Mouse (Mus musculus): ENCODE data around the gene Ppp2r5c.

Ppp2r5c gene

GRCm38 (mm10) chr12:110488031-110488430 lies 41.1 kb downstream of the Ppp2r5c start:
- DNase-seq (ENCODE audit: low read depth, low spot score), result no peak

GRCm38 (mm10) chr12:110489946-110490701 lies 43.2 kb downstream of the Ppp2r5c start:
- DNase-seq (ENCODE audit: low read depth, low spot score), result no peak

DNA sequence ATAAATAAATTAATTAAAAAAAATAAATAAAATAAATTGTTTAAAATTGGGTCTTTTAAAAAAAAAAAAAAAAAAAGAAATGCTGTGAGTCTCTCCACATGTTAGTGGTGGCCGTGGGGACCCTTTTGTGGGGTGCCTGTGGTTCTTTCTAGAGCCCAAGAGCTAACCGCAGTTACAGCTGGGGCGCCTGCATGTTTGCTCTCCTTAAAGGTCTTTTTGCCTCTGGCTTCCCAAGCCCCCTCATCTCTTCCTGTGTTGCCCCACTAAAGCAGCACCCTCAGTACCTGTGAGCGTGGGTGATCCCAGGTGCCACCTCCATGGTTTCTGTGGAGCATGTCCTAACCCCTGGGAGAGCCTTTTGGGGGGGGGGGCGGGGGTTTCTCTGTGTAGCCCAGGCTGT lies 45.5 kb downstream of the Ppp2r5c start:
- DNase-seq (ENCODE audit: low read depth, low spot score), result no peak

GRCm38 (mm10) chr12:110493597-110494369 lies 46.9 kb downstream of the Ppp2r5c start:
- DNase-seq (ENCODE audit: low read depth, low spot score), result no peak

- DNase-seq (ENCODE audit: low read depth, low spot score), result no peak
Measured at GRCm38 (mm10) chr12:110494846-110495245, 47.9 kb downstream of the Ppp2r5c start.

DNA sequence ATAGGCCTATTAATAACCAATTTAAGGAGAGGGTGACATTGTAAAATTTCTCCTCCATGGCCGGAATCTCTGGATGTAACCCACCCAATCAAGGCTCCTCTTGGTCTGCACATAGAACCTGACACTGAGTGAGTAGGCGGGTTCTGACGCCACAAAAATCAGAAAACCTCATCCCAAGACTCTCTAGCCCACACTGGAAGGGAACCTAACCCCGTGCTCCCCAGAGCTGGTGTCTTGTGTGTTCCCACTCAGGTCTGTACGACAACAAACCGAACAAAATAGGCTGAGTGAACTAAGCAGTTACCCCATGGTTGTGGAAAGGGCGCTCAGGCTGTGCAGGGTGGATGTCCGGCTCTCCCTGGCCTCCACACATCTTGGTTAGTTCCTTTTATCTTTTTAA lies 48.3 kb downstream of the Ppp2r5c start:
- DNase-seq (ENCODE audit: low read depth, low spot score), result no peak

DNA sequence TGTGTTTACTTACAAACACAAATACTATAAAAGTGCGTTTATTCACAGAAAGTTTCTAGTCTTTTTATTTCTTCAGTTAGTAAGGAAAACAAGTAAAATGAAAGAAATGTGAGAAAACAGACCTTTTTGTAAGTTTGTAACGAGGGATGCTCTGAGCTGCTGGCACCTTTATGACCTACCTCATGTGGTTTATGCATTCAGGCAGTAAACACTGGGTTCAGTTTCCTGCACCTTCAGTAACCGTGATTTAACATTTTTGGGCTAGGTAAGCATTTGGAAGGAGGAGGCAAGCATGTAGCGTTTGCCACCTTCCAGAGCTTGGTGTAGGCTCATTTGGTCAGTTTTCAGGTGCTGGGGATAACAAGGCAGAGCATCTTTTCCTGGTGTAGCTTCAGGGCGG lies 49.1 kb downstream of the Ppp2r5c start:
- no peak for DNase-seq (ENCODE audit: low read depth, low spot score)

DNA sequence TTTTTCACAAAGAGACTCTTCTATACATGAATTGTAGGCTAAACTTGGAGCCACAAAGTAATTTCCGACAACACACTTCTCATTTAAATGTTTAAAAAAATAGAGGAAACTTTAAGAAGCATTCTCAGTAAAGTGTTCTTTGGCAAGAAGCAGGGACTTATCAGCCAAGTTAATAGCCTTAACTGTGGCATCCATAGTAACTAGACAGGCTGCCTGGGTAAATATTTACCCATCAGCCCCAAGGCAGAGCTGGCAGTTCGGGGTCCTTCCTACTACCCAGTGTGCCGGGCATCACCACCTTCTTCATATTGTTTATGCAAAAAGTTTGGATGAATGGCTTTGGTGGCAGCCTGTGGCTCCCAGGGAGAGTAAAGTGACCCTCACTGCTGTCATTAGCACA lies 50.1 kb downstream of the Ppp2r5c start:
- DNase-seq (ENCODE audit: low read depth, low spot score), result no peak

DNA sequence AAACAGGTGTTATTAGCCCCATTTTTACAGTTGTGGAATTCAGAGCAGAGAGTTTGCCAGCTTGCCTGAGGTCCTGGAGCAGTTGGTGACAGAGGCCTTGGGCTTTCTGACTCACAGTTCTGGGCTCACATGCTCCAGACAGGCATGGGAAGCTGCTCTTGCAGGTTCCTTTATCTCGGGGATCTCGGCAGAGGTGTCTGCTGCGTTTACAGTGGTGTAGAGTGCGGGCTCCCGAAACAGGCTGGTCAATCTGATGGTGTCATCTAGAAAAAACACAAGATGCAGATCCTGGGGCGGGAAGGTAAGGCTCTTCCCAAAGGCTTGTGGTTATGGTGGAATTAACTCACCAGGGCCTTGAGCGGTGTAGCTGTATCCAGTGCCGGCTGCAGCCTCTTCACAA lies 50.6 kb downstream of the Ppp2r5c start:
- DNase-seq (ENCODE audit: low read depth, low spot score), result no peak

DNA sequence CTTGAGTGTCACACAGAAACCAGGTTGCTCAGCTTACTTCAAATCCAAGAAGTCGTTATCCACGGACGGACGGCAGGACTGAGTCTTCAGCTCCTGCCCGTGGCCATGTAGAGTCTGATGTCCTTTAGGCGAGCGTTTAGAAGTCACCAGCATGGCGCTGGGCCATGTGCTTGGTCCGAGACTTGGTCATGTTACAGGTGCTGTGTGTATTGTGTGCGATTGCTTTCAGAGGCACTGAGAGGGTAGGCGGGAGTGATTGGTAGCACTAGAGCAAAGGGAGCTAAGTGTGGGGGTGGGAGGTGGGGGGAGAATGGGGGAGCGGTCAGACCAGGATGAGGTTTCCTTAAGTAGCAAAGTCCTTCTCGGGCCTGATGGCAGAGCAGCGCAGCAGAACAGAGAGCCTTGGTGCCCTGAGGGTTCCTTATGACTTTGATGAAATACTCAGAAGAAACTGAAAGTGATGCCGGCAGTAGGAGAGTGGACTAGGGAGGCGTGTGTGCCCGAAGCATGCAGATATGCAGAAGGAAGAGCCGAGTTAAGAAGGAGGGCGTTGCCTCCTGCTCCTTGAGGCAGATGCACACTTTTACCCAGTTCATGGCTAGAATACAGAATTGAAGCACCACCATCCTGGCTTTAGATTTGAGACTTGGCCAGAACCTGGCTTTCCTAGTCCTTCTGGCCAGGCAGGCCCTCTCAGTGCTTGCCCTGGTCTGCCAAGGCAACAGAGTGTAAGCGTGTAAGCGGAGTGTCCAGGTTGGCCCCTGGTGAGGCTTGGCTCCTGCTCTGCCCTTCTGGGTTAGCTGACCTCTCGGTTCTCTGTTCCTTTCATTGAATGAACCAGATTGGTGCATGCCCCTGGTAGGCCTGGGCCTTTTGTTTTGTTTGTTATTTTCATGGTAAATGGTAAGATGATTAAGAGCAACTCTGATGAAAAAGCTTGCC lies 51.6 kb downstream of the Ppp2r5c start:
- no peak for DNase-seq (ENCODE audit: low read depth, low spot score)

DNA sequence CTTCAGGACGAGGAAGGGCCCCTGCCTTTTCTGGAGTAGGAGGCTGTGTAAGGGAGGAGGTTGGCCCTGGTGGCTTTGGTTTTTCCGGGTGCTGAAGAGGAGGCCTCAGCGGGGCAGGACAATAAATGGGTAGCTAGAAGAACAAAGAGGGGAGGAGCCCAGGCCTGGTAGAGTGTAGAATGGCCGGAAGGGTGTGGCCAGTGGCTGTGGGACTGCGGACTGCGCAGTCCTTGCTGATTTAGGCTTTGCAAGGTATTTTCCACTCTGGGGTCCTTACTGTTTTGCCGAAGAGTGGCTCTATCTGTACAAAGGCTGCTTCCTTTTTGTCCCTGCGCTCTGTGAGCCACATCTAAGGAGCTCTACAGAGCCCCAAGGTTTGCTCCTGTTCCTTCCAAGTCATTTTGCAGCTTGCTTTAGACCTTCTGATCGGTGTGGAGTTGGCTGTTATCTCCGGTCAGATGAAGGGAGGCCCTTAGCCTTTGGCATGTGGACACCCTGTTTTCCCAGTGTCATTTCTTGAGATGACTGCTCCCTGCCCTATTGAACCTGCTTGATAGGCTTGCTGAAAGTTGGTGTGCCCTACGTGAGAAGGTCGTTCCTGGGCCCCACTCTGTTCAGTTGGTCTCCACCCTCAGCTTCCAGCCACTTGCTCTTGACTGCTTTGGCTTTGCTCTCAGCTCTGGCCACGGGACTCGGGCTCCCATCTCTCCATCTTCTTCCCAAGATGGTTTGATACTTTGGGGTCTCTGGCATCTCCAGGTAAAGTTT lies 52.5 kb downstream of the Ppp2r5c start:
- no peak for DNase-seq (ENCODE audit: low read depth, low spot score)

DNA sequence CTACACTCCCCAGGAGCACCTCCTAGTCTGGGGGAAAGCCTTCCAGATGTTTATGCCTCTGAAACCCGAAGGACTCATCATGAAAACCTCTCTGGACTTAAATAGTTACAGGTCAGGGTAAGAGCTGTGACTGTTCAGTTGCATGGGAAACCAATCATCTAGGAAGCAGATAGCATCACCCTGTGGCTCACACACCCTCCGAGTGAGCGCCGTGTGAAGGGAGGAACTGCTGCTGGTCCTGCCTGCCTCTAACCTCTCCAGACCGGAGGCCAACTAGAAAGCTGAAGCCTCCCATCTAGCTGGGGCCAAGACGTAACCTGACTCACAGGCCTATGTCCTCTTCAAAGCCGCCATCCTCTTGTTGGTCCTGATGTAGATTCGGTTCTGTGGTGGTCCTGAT lies 53.2 kb downstream of the Ppp2r5c start:
- no peak for DNase-seq (ENCODE audit: low read depth, low spot score)

DNA sequence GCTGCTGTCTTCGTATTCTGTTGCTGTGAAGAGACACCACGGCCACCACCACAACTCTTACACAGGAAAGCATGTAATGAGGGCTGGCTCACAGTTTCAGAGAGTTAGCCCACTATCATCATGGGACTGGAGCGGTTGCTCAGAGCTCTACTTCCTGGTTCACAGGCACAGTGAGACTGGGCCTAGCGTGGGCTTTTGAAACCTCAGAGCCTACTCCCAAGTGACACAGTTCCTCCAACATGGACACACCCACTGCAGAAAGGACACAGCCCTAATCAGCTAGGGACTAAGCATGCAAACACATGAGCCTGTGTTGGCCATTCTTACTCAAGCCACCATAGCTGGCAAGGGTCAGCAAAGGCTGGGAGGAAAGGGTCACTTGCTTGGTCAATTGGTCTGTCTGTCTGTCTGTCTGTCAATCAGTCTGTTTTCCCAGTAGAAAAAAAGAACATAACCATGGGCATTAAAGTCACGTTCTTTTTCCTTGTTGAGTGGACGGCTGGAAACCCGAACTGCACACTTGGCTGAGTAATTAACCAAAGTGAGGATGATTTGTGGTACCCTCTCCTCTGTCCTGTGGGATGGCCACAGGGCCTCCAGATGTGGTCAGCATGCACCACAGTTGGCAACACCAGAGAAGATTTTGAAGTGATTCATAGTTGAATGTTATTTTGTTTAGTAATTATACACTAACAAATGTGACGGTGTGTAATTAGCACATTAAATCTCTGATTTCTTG lies 56.7 kb downstream of the Ppp2r5c start:
- no peak for DNase-seq (ENCODE audit: low read depth, low spot score)

GRCm38 (mm10) chr12:110504145-110504490 lies 57.2 kb downstream of the Ppp2r5c start:
- no peak for DNase-seq (ENCODE audit: low read depth, low spot score)

GRCm38 (mm10) chr12:110504793-110505192 lies 57.9 kb downstream of the Ppp2r5c start:
- DNase-seq (ENCODE audit: low read depth, low spot score), result no peak

DNA sequence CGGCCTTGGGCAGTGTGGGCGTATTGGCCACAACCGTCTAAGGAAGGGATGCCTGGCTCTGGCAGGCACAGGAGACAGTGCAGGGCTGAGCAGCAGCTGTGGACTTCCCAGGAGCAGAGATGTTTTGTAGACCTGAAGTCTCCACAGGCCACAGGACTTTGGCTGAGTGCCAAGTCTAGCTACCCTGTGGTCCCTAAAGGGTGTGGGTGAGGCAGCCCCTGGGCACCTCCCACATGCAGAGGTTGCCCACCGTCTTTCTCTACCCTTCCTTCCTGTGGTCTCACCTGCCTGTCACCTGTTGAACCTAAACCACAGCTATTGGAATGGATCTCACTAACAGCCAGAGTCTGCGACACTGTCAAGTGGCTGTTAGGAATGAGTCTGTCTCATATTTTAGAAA lies 59.1 kb downstream of the Ppp2r5c start:
- no peak for DNase-seq (ENCODE audit: low read depth, low spot score)

- no peak for DNase-seq (ENCODE audit: low read depth, low spot score)
Measured at GRCm38 (mm10) chr12:110507714-110508297, 60.9 kb downstream of the Ppp2r5c start.

DNA sequence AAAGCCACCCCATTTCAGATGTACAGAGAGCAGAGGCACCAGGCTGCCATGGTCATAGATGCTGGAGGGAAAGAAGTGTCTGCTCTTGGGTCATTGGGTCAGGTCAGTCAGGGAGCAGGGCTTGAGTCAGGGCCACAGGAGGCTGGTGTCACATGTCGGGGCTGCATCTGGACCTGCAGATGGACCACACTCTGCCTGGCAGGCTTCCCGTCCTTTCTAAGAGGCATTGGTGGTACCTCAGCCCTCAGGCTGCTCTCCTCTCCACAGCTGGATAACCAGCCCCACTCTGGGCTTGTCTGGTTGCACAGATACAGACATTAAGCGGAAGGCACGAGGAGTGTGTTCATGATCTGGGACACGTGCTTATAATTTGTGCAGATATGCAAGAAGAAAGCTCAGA lies 61.8 kb downstream of the Ppp2r5c start:
- no peak for DNase-seq (ENCODE audit: low read depth, low spot score)

GRCm38 (mm10) chr12:110510171-110510871 lies 63.4 kb downstream of the Ppp2r5c start:
- DNase-seq (ENCODE audit: low read depth, low spot score), result no peak

DNA sequence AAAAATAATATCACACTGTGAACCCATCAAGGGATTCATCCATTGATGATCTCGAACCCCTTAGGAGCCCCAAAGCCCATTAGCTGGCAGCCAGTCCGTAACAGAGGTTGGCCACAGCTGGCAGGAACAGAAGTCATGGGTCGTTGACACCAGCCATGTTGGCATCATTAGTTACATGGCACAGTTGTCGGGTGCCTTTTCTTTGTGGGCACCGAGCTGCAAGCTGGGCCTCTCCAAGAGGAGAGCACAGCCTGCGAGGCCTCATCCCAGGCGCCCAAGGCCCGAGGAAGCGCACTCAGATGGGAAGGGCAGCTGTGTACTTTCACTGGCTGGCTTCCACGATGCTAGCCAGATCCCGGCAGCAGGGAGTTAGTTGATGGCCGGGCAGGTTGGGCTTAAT lies 64.3 kb downstream of the Ppp2r5c start:
- DNase-seq (ENCODE audit: low read depth, low spot score), result no peak
